Mouse (Mus musculus): ENCODE results near the gene Higd1c.

- TF ChIP-seq CTCF (IDR thresholded peaks at IDR 0.05; ENCODE audit: low read depth) (no peak), EP300 (IDR thresholded peaks at IDR 0.05; ENCODE audit: low read depth) (no peak)
Measured at GRCm38 (mm10) chr15:100422899-100423860, 58.8 kb downstream of the Higd1c start.
